Mouse (Mus musculus) liver, postnatal 0 days (tissue): ENCODE measurements around the gene Eefsec. TPM values are rescaled to one million over a fixed set of nuclear protein-coding genes. Genes with fewer than 3 reads are reported as not detected.

Source experiments
- ATAC-seq: fragments of 200-750 bp; cut with Nextera tagmentation; 2 replicates; pipeline ENCODE4 v1.8.0; 2017; ENCODE audit warnings: mild to moderate bottlenecking, moderate library complexity
- DNase-seq: peaks from one replicate; pipeline ENCODE4 v3.0.0-alpha.2; 2016
- H3K27ac ChIP-seq: fragments of 300-500 bp; sonication (generic); 2 replicates; pipeline ENCODE4 v1.5.1; 2014; ENCODE audit warnings: antibody characterized with exemption, moderate library complexity, mild to moderate bottlenecking, low read depth
- H3K27me3 ChIP-seq: fragments of 300-500 bp; sonication (generic); 2 replicates; pipeline ENCODE4 v1.6.1; 2014; ENCODE audit warnings: low read length, control low read depth, mixed read lengths; ENCODE audit not compliant: insufficient read depth
- H3K36me3 ChIP-seq: fragments of 300-500 bp; sonication (generic); replicated peaks from 2 replicates; pipeline ENCODE4 v1.6.1; 2014; ENCODE audit warnings: mild to moderate bottlenecking, control low read depth, low read length, moderate library complexity, mixed read lengths; ENCODE audit not compliant: insufficient read depth
- H3K4me1 ChIP-seq: fragments of 300-500 bp; sonication (generic); 2 replicates; pipeline ENCODE4 v1.6.1; 2014; ENCODE audit warnings: antibody characterized with exemption, mild to moderate bottlenecking, control low read depth; ENCODE audit not compliant: insufficient read depth
- H3K4me2 ChIP-seq: fragments of 300-500 bp; sonication (generic); 2 replicates; pipeline ENCODE4 v1.6.1; 2014; ENCODE audit warnings: low read depth, mild to moderate bottlenecking, low read length, moderate library complexity, mixed read lengths
- H3K4me3 ChIP-seq: fragments of 300-500 bp; sonication (generic); 2 replicates; pipeline ENCODE4 v1.5.1; 2014; ENCODE audit warnings: low read depth, low read length
- H3K9ac ChIP-seq: fragments of 300-500 bp; sonication (generic); replicated peaks from 2 replicates; pipeline ENCODE4 v1.6.1; 2014; ENCODE audit warnings: mild to moderate bottlenecking, moderate library complexity
- H3K9me3 ChIP-seq: fragments of 300-500 bp; sonication (generic); 2 replicates; pipeline ENCODE4 v1.6.1; 2016; ENCODE audit warnings: mild to moderate bottlenecking, control low read depth, low read length, mixed read lengths
- CTCF ChIP-seq: sonication (generic); IDR thresholded peaks from 2 replicates; pipeline ENCODE4 v1.5.1; 2016; ENCODE audit warnings: antibody characterized with exemption, low read depth
- EP300 ChIP-seq: IDR thresholded peaks from 2 replicates; pipeline ENCODE4 v1.6.1; 2016; ENCODE audit warnings: antibody characterized with exemption, low read depth, mild to moderate bottlenecking
- WGBS: fragments of 180-500 bp; shearing (Covaris S2); extraction: QIAGEN DNeasy Blood & Tissue Kit; methylation state at CpG from one replicate; pipeline ENCODE4 v1.1.7; 2014; ENCODE audit not compliant: insufficient replicate concordance; 5-methylcytosine and 5-hydroxymethylcytosine counted together
- polyA plus RNA-seq: library from polyadenylated mRNA; unstranded; fragments of >200 nt; fragmentation: Nextera tagmentation; extraction: Ambion mirVana; gene quantifications from 2 replicates; pipeline ENCODE4 v1.2.1, GENCODE M21; 2015

Gene Eefsec
- polyA plus RNA-seq, 1 experiment from 2014 or later, result 19.1 TPM

DNA sequence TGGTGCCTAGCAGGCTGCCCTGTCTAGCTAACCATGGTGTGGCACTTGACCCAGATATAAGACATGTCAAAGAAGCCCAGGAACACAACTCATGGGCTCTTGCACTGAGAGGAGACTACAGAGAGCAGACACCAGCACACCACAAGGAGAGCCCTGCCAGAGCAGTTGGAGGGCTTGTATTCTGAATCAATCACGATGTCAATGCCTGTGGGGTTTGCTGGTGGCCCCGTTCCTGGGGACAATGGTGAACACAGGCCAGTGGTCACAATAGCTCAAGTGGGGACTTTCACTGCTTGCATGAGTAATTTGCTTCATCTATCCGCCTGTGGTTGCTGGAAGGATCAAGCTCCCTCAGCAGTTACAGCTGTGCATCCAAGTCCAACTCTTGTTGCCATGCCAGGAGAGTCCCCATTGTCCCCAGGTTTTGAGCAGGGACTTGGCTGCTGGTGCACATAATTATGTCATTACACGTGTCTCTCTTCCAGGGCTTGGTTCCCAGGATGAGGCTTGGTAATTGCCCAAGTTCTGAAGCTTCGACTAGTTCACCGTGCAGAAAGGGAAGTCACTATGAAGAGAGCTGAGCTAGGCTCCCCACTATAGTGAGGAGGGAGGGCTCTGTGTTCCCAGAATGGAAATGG lies 156.1 kb downstream of the Eefsec start:
- 70% methylated on average over 6 of the region's 6 CpGs for WGBS
- H3K27ac ChIP-seq, result no peak overlapping the region
- no peak overlapping the region for H3K4me2 ChIP-seq
- no peaks in the 10 kb centered on the region; the same call in 1 of the 2 replicates for H3K4me1 ChIP-seq
- no peak for ATAC-seq
- TF ChIP-seq EP300 (no peak), CTCF (no peak)
- H3K36me3 ChIP-seq, result peaks cover 3% of the 10 kb centered on the region; the same call in 1 of the 2 replicates
- no peaks in the 10 kb centered on the region for H3K27me3 ChIP-seq
- DNase-seq, result no peak
- H3K9me3 ChIP-seq, result no peaks in the 10 kb centered on the region
- H3K4me3 ChIP-seq, result no peak overlapping the region
- H3K9ac ChIP-seq, result no peak overlapping the region

DNA sequence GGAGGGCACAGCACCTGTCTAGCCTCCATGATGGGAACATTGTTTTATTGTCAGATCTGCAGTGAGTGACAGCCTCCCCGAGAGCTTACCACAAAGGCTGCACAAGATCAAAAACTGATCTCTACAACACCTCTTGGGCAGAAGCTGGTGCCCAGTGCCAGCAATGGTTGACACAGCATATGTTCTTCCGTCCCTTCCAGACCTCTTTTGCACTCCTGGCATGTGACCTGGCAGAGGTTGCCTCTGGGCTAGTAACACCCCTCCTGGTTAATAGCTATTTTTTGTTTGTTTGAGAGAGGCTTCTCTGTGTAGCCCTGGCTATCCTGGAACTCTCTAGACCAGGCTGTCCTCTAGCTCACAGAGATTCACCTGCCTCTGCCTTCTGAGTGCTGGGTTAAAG lies 168.2 kb downstream of the Eefsec start:
- TF ChIP-seq EP300, result no peak
- TF ChIP-seq CTCF, result no peak
- H3K36me3 ChIP-seq, result no peaks in the 10 kb centered on the region

DNA sequence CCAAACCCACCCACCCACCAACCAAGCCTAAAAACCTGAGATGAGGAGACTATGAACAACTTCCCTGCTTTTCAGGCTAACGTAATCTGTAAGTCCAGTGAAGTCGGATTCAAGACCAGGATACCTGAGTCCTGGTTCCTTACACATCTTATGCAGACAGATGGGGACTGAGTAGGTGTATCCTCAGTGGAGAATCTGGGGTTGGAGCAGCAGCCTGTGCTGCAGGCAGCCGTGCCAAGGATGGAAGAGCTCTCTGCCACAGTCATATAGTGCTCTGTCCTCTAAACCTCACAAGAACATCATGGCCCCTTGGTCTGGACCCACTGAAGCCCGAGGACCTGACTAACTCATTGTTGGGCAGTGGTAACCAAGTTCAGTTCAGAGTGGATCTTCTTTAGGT lies 169.1 kb downstream of the Eefsec start:
- H3K4me2 ChIP-seq, result no peak overlapping the region
- no peaks in the 10 kb centered on the region for H3K27me3 ChIP-seq
- H3K9me3 ChIP-seq, result no peaks in the 10 kb centered on the region
- H3K27ac ChIP-seq, result no peak overlapping the region
- no peak overlapping the region for H3K4me3 ChIP-seq
- no peaks in the 10 kb centered on the region for H3K36me3 ChIP-seq
- H3K4me1 ChIP-seq, result no peaks in the 10 kb centered on the region
- TF ChIP-seq CTCF, result no peak
- TF ChIP-seq EP300, result no peak
- DNase-seq, result no peak
- WGBS, result 86% methylated on average over 4 of the region's 4 CpGs
- ATAC-seq, result no peak
- no peak overlapping the region for H3K9ac ChIP-seq

More for the DNA sequence above, 168.2 kb downstream of the Eefsec start:
- Histone ChIP-seq H3K9me3 (no peaks in the 10 kb centered on the region), H3K4me1 (no peaks in the 10 kb centered on the region), H3K4me2 (no peak overlapping the region), H3K9ac (no peak overlapping the region), H3K27me3 (no peaks in the 10 kb centered on the region), H3K27ac (no peak overlapping the region), H3K4me3 (no peak overlapping the region)
- ATAC-seq (no peak), DNase-seq (no peak)
- whole genome bisulfite sequencing, result 71% methylated on average over 2 of the region's 2 CpGs

DNA sequence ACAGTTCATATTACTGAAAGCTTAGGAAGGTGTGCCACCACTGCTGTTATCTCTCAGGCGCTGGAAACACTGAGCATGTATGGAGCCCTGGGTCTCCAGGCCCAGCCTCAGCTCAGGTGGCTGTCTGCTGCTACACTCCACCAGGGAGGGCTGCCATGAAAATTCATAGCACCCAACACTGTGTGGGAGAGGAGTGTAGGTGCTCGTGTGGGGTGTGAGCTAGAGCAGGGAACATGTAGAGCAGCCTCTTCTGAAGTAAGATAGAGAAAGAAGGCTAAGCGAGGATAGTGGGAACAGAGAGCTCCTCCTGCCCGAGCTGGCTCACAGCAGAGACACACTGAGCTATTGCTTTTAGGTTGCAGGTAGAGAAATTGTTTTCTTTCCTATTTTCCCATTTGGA lies 170.1 kb downstream of the Eefsec start:
- no peak for TF ChIP-seq EP300
- TF ChIP-seq CTCF, result no peak
- WGBS, result 75% methylated on average over 4 of the region's 4 CpGs
- no peaks in the 10 kb centered on the region for H3K4me1 ChIP-seq
- ATAC-seq (no peak), DNase-seq (no peak)
- H3K9ac ChIP-seq, result no peak overlapping the region
- H3K9me3 ChIP-seq, result no peaks in the 10 kb centered on the region
- H3K4me2 ChIP-seq, result no peak overlapping the region
- no peak overlapping the region for H3K4me3 ChIP-seq
- no peak overlapping the region for H3K27ac ChIP-seq
- no peaks in the 10 kb centered on the region for H3K36me3 ChIP-seq
- H3K27me3 ChIP-seq, result no peaks in the 10 kb centered on the region

DNA sequence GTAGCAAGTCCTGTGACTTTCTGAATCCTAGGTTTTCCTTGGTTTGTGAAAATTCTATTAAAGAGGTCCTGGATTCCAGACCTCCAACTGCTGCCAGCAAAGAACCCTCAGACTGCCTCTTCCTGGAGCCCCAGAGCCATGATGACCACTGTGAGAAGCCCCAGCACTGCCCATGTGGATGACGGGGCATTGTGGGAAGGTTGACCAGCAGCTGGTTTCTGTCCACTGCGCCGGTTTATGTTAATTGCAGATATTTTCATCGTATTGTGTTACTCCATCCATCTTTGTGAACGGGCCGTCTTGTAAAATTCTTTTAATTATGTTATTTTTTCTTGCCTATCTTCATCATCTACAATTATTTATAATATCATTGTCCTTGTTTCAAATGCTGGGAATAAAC lies 171.7 kb downstream of the Eefsec start:
- TF ChIP-seq EP300 (no peak), CTCF (no peak)
- no peak for ATAC-seq
- H3K9me3 ChIP-seq, result no peaks in the 10 kb centered on the region
- no peaks in the 10 kb centered on the region for H3K4me1 ChIP-seq
- no peak overlapping the region for H3K4me2 ChIP-seq
- no peak overlapping the region for H3K4me3 ChIP-seq
- no peak overlapping the region for H3K27ac ChIP-seq
- 81% methylated on average over 6 of the region's 6 CpGs for WGBS
- no peaks in the 10 kb centered on the region for H3K27me3 ChIP-seq
- H3K9ac ChIP-seq, result no peak overlapping the region
- H3K36me3 ChIP-seq, result no peaks in the 10 kb centered on the region
- no peak for DNase-seq

DNA sequence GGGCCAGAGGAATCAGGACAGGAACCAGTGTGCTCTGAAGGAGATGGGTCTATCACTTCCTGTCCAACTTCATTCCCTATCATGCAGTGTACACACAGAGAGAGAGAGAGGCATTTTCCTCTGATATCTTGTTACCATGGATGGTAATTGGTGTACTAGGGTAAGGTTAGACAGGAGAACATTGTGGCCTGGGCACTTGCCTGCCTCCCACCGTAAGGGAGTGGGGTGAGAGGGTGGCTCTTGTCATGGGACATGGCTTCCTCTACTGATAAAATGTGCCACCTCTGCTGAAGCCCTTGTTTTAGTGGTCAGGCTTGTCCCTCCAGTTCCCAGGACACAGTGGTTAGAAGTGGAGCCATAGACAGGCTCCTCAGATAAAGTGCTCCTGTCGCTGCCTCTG lies 178.4 kb downstream of the Eefsec start:
- ATAC-seq (no peak), DNase-seq (no peak)
- no peaks in the 10 kb centered on the region for H3K27me3 ChIP-seq
- no peak overlapping the region for H3K4me2 ChIP-seq
- WGBS, result 65% methylated on average over 2 of the region's 2 CpGs
- H3K4me3 ChIP-seq, result no peak overlapping the region
- H3K36me3 ChIP-seq, result no peaks in the 10 kb centered on the region
- H3K9me3 ChIP-seq, result no peaks in the 10 kb centered on the region
- no peak overlapping the region for H3K9ac ChIP-seq
- no peak overlapping the region for H3K27ac ChIP-seq
- no peak for TF ChIP-seq EP300
- TF ChIP-seq CTCF, result no peak
- no peaks in the 10 kb centered on the region for H3K4me1 ChIP-seq

DNA sequence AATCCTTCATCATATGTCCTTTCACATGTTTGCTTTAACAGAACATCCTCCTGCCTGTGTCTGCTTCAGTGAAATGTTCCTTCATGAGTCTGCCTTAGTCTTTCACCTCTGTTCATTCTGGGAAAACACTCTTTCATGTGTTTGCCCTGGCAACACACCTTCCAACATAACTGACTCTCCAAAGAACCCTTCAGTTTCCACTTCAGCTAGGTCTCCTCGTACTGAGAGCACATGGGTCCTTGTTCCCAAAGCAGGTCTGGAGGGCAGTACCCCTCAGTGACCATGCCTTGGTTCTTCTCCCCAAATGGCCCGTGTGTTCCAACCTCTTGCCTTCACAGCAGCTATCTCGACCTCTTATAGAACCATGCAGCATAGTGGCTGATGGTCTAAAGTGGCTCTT lies 179.3 kb downstream of the Eefsec start:
- TF ChIP-seq EP300 (no peak), CTCF (no peak)
- 82% methylated on average over 3 of the region's 3 CpGs for WGBS

More for the DNA sequence above, 179.3 kb downstream of the Eefsec start:
- H3K9me3 ChIP-seq, result no peaks in the 10 kb centered on the region
- no peak overlapping the region for H3K4me2 ChIP-seq
- no peaks in the 10 kb centered on the region for H3K36me3 ChIP-seq
- ATAC-seq, result no peak
- no peak overlapping the region for H3K27ac ChIP-seq
- no peak overlapping the region for H3K9ac ChIP-seq
- no peak for DNase-seq
- H3K4me3 ChIP-seq, result no peak overlapping the region
- H3K4me1 ChIP-seq, result no peaks in the 10 kb centered on the region
- no peaks in the 10 kb centered on the region for H3K27me3 ChIP-seq
